Mouse (Mus musculus): ENCODE measurements around the gene A2m.

Gene A2m

DNA sequence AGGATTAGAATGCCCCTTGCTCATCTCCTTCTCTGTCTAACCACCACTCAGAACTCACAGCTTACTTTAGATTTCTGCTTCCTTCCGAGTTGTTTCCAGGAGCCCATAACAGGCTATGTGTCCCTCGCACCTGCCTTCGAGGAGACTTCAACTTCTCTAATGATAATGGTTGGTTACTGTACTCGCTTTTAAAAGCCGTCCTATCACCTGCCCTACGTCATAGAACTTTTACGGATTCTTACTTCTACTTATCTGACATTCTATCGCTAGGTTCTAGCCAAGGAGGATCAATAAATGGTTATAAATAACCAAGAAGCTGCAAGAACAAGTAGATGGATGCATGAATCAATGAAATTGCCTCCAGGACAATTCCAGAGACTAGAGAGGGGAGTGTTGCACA lies at the start of gene A2m:
TSS of gene A2m (plus strand) at position 301 of the 400 bp plus-strand sequence.
- DNase-seq (ENCODE audit: low spot score in 2 of 2), result no peak

- DNase-seq (ENCODE audit: low spot score in 2 of 2), result no peak
These were observed 45.0 kb upstream of the A2m start for GRCm38 (mm10) chr6:121590131-121590530.

DNA sequence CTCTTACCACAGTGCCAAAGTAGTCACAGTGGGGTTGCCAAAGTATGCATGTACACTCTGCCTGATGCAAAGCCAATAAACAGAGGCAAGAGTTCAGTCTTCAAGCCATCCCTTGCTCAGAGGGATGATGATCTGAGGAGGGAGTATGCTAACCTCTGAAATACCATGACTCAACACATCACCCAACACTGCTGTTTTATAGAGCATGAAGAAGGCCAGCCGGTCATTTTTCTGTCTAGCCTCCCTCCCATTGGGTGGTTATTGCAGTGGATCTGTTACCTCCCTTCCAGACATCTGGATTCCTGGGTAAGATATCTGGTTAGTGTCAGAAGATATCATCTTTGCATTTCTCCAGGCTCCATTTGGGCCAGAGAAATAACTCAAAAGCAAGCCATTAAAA lies 34.2 kb upstream of the A2m start:
- no peak for DNase-seq (ENCODE audit: low spot score in 2 of 2)

GRCm38 (mm10) chr6:121607861-121608260 lies 27.3 kb upstream of the A2m start:
- DNase-seq (ENCODE audit: low spot score in 2 of 2), result no peak

DNA sequence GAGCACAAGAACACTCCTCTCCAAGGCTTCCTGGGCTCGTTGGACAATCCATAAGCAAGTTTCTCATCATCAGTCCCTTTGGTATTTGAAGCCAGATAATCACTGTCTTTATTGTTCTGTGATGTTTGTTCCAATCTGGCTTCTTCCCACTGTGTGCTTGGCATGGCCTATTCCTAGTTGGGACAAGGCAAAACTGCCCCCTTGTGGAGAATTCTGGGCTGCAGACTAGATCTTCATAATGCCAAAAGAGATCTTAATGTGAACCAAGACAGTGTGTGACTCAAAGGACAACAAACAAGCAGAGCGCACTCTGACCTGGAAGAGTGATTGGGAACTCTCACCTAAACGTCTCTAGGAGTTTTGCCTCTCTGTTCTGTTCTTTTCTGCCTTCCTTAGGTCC lies 23.4 kb upstream of the A2m start:
- DNase-seq (ENCODE audit: low spot score in 2 of 2), result peak in 1 of 2 experiments; percentile 8

GRCm38 (mm10) chr6:121617476-121617875 lies 17.7 kb upstream of the A2m start:
- DNase-seq (ENCODE audit: low spot score in 2 of 2), result no peak

DNA sequence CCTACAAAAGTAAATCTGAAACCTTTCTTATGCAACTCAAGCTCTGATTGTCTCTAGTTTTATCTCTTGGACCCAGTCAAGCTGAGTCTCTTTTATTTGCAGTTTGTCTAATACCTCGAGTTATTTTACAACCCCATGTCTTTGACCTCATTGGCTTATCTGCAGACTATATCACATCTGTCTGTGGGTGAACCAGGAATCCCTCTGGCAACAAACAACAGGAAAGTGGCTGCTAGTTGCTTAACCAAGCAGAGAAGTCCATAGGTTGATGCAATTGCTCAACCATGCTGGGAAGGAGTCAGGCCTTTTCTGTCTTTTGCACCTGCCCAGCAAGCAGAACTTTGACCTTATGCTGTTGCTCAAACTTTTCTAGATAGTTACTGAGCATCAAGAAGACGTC lies 12.7 kb upstream of the A2m start:
- no peak for DNase-seq (ENCODE audit: low spot score in 2 of 2)

GRCm38 (mm10) chr6:121634520-121634919 lies 656 bp upstream of the A2m start:
- DNase-seq (ENCODE audit: low spot score in 2 of 2), result no peak

- peak; percentile 17 to 18 for DNase-seq (ENCODE audit: low spot score in 2 of 2)
These were observed 749 bp downstream of the A2m start for GRCm38 (mm10) chr6:121635878-121636371.

DNA sequence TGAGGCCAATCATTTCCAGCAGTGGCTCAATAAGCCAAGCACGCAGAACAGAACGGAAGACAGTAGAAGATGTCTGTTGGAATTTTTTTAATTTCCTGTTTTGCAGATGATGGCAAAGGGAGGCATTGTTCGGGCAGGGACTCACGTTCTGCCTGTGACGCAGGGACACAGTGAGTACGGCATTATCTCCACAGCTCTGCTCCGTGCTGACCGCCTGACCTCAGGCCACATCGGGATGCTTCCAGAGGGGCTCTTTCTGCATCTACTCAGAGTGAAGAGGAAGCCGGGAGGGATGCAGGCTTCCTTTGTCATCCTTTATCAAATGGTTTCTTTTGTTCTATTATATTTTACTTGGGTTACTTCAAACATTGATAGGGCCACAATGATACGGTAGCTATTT lies 13.3 kb downstream of the A2m start:
- DNase-seq (ENCODE audit: low spot score in 2 of 2), result no peak
